Mouse (Mus musculus): ENCODE data around the gene Ifi27l2a. TPM values are rescaled to one million over a fixed set of nuclear protein-coding genes. Genes with fewer than 3 reads are reported as not detected.
"Not testable (repeated sequence)": the region's sequence is repeated elsewhere in the genome, so short reads cannot be mapped to it uniquely, and the experiment has no call there.

The Ifi27l2a gene
- 1.6 and 2.3 TPM in 2 replicates for polyA plus RNA-seq (2015; fragmentation: Nextera tagmentation; extraction: Ambion mirVana)

- H3K27me3 ChIP-seq (ENCODE audit: control insufficient read depth, insufficient read depth, low read depth, low read length): no peaks in the 10 kb centered on the region
- no peaks in the 10 kb centered on the region for H3K36me3 ChIP-seq (ENCODE audit: control insufficient read depth, insufficient read depth, low read length)
- ATAC-seq: no peak
- no peaks in the 10 kb centered on the region for H3K9me3 ChIP-seq (replicated peaks; ENCODE audit: control insufficient read depth, low read length, poor library complexity, severe bottlenecking)
- H3K9ac ChIP-seq (ENCODE audit: low read depth, low read length): no peak within 1 kb of the TSS
- H3K27ac ChIP-seq (ENCODE audit: low read length): no peak within 1 kb of the TSS
- no peak within 1 kb of the TSS for H3K4me3 ChIP-seq (ENCODE audit: low read depth, low read length)
- no peak within 1 kb of the TSS for H3K4me2 ChIP-seq (ENCODE audit: low read length)
- 47% methylated on average over 3 of the region's 3 CpGs for WGBS
- H3K4me1 ChIP-seq (ENCODE audit: control insufficient read depth, insufficient read depth, low read length): no peaks in the 10 kb centered on the region
Observed at GRCm38 (mm10) chr12:103443524-103443923, at the start of gene Ifi27l2a. Ifi27l2a (minus strand) TSS chr12:103443680.

- Histone ChIP-seq H3K27ac (ENCODE audit: low read length) (no peak overlapping the region), H3K27me3 (ENCODE audit: control insufficient read depth, insufficient read depth, low read depth, low read length) (no peaks in the 10 kb centered on the region), H3K9ac (ENCODE audit: low read depth, low read length) (no peak overlapping the region), H3K4me3 (ENCODE audit: low read depth, low read length) (no peak overlapping the region), H3K4me1 (ENCODE audit: control insufficient read depth, insufficient read depth, low read length) (no peaks in the 10 kb centered on the region), H3K4me2 (ENCODE audit: low read length) (no peak overlapping the region), H3K9me3 (replicated peaks; ENCODE audit: control insufficient read depth, low read length, poor library complexity, severe bottlenecking) (no peaks in the 10 kb centered on the region), H3K36me3 (ENCODE audit: control insufficient read depth, insufficient read depth, low read length) (no peaks in the 10 kb centered on the region)
- ATAC-seq: 0 out of 2 replicates have a peak, but pooled peaks have one; percentile 45
- 38% methylated on average over 5 of the region's 5 CpGs for WGBS
Observed at GRCm38 (mm10) chr12:103492767-103493166, 49.3 kb upstream of the Ifi27l2a start.

GRCm38 (mm10) chr12:103491091-103491730 lies 47.7 kb upstream of the Ifi27l2a start:
- H3K9ac ChIP-seq (ENCODE audit: low read depth, low read length): no peak overlapping the region
- no peaks in the 10 kb centered on the region for H3K4me1 ChIP-seq (ENCODE audit: control insufficient read depth, insufficient read depth, low read length)
- WGBS: 89% methylated on average over 3 of the region's 3 CpGs
- no peaks in the 10 kb centered on the region for H3K27me3 ChIP-seq (ENCODE audit: control insufficient read depth, insufficient read depth, low read depth, low read length)
- no peaks in the 10 kb centered on the region for H3K9me3 ChIP-seq (replicated peaks; ENCODE audit: control insufficient read depth, low read length, poor library complexity, severe bottlenecking)
- H3K36me3 ChIP-seq (ENCODE audit: control insufficient read depth, insufficient read depth, low read length): no peaks in the 10 kb centered on the region
- no peak overlapping the region for H3K4me2 ChIP-seq (ENCODE audit: low read length)
- no peak overlapping the region for H3K27ac ChIP-seq (ENCODE audit: low read length)
- H3K4me3 ChIP-seq (ENCODE audit: low read depth, low read length): no peak overlapping the region
- ATAC-seq: no peak

- 78% methylated on average over 2 of the region's 2 CpGs for WGBS
- H3K4me3 ChIP-seq (ENCODE audit: low read depth, low read length): no peak overlapping the region
- no peaks in the 10 kb centered on the region for H3K4me1 ChIP-seq (ENCODE audit: control insufficient read depth, insufficient read depth, low read length)
- no peak overlapping the region for H3K4me2 ChIP-seq (ENCODE audit: low read length)
- no peak overlapping the region for H3K27ac ChIP-seq (ENCODE audit: low read length)
- no peak overlapping the region for H3K9ac ChIP-seq (ENCODE audit: low read depth, low read length)
- no peaks in the 10 kb centered on the region for H3K27me3 ChIP-seq (ENCODE audit: control insufficient read depth, insufficient read depth, low read depth, low read length)
- H3K36me3 ChIP-seq (ENCODE audit: control insufficient read depth, insufficient read depth, low read length): no peaks in the 10 kb centered on the region
- no peak for ATAC-seq
- no peaks in the 10 kb centered on the region for H3K9me3 ChIP-seq (replicated peaks; ENCODE audit: control insufficient read depth, low read length, poor library complexity, severe bottlenecking)
Observed at GRCm38 (mm10) chr12:103487750-103488149, 44.3 kb upstream of the Ifi27l2a start.

DNA sequence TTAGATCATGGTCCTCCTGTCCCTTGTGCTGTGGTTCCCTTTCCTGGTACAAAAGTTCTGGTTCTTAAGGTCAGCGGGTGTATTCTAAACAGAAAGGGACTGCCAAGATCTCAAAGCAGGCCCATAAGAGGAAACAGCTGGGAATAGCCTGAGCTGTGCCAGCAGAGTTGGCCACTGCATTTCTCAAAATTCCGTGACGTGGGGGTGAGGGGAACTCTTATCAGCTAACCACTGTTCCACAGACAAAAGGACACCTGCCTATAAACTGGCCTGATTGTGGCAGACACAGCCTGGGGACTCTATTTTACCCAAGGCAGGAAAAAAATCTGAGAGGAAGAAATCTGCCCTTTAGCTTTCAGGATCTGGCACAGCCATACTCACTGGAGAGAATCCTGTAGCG lies 43.8 kb upstream of the Ifi27l2a start:
- H3K27ac ChIP-seq (ENCODE audit: low read length): no peak overlapping the region
- no peak for ATAC-seq
- no peak overlapping the region for H3K4me3 ChIP-seq (ENCODE audit: low read depth, low read length)
- H3K4me1 ChIP-seq (ENCODE audit: control insufficient read depth, insufficient read depth, low read length): no peaks in the 10 kb centered on the region
- H3K27me3 ChIP-seq (ENCODE audit: control insufficient read depth, insufficient read depth, low read depth, low read length): no peaks in the 10 kb centered on the region
- H3K36me3 ChIP-seq (ENCODE audit: control insufficient read depth, insufficient read depth, low read length): no peaks in the 10 kb centered on the region
- H3K4me2 ChIP-seq (ENCODE audit: low read length): no peak overlapping the region
- 82% methylated on average over 4 of the region's 4 CpGs for WGBS
- no peak overlapping the region for H3K9ac ChIP-seq (ENCODE audit: low read depth, low read length)
- no peaks in the 10 kb centered on the region for H3K9me3 ChIP-seq (replicated peaks; ENCODE audit: control insufficient read depth, low read length, poor library complexity, severe bottlenecking)

DNA sequence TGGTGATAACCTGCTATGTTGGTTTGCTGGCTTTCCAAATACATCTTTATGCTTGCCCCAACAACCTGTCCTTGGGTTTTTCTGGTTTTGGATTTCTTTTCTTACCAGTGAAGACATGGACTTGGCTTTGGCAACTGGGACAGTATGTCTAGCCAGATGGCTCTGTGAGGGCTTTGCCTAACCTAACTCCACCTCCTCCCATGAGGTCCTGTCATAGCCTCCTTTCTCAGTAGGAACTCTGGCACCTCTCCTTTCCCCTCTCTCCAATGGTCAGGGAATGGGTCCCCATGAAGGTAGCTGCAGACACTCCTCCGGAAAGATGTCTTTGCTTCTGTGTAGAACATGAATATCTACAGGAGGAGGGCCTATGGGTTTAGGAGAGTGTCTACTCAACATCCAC lies 43.2 kb upstream of the Ifi27l2a start:
- H3K4me2 ChIP-seq (ENCODE audit: low read length): no peak overlapping the region
- no peaks in the 10 kb centered on the region for H3K4me1 ChIP-seq (ENCODE audit: control insufficient read depth, insufficient read depth, low read length)
- no peak for ATAC-seq
- H3K27me3 ChIP-seq (ENCODE audit: control insufficient read depth, insufficient read depth, low read depth, low read length): no peaks in the 10 kb centered on the region
- H3K9me3 ChIP-seq (replicated peaks; ENCODE audit: control insufficient read depth, low read length, poor library complexity, severe bottlenecking): no peaks in the 10 kb centered on the region
- no peak overlapping the region for H3K27ac ChIP-seq (ENCODE audit: low read length)
- no peak overlapping the region for H3K9ac ChIP-seq (ENCODE audit: low read depth, low read length)
- no peak overlapping the region for H3K4me3 ChIP-seq (ENCODE audit: low read depth, low read length)
- 91% methylated on average over 1 of the region's 1 CpGs for WGBS
- no peaks in the 10 kb centered on the region for H3K36me3 ChIP-seq (ENCODE audit: control insufficient read depth, insufficient read depth, low read length)

DNA sequence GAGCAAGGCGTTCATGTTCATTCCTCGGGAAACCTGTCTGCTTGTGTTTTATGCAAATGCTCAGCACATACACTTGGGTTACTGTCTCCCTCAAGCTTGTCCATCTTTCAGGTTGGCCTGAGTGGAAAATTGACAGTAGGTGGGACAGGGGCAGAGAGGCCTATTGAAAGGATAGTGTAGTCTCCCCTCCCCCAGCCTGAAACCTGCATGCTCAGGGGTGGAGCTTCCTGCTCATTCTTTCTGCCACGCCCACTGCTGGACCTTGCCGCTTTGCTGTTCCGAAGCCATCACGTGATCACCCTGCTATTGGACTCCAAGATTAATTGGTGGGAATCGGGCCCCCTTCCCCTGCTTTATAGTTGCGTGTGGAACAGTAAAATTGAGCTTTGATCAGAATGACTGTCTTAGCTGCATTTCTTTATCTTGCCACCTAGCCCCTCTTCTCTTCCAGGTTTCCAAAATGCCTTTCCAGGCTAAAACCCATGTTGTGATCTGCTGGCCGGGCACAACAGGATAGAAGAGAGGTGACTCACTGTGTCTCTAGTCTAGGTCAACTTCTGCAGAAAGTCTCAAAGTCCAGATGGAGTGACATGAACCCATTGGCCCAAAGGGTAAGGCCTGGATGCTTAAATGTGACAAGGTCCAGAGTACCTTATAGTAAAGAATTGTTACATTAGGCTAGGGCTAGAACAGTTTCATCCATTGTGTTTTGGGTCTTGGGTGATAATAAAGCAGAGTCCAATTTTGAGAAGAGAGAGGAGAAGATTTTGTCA lies 40.9 kb upstream of the Ifi27l2a start:
- not testable (repeated sequence) for H3K4me3 ChIP-seq (ENCODE audit: low read depth, low read length); ATAC-seq; H3K9me3 ChIP-seq (replicated peaks; ENCODE audit: control insufficient read depth, low read length, poor library complexity, severe bottlenecking); H3K4me1 ChIP-seq (ENCODE audit: control insufficient read depth, insufficient read depth, low read length); H3K27ac ChIP-seq (ENCODE audit: low read length); H3K27me3 ChIP-seq (ENCODE audit: control insufficient read depth, insufficient read depth, low read depth, low read length); H3K4me2 ChIP-seq (ENCODE audit: low read length); H3K9ac ChIP-seq (ENCODE audit: low read depth, low read length); H3K36me3 ChIP-seq (ENCODE audit: control insufficient read depth, insufficient read depth, low read length)
- 75% methylated on average over 9 of the region's 9 CpGs for WGBS

DNA sequence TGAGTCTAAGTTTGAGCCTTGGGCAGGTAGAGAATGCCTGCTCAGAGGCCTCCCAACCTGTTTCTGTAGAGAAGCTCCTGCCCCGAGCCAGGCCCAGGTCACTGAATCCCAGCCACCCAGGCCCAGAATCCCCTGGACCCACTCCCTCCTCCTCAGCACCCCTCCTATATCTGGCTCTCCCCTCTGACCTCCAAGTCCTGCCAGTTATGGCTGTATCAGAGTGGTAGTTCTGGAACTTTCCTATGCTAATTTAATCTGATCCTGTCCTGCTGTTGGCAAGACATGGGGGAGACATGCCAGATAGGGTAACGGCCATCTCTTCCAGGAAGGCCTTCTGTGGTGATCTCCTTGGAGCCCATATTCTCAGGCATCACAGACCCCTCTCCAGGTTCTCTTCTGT lies 39.3 kb upstream of the Ifi27l2a start:
- no peak overlapping the region for H3K9ac ChIP-seq (ENCODE audit: low read depth, low read length)
- H3K27ac ChIP-seq (ENCODE audit: low read length): no peak overlapping the region
- no peaks in the 10 kb centered on the region for H3K4me1 ChIP-seq (ENCODE audit: control insufficient read depth, insufficient read depth, low read length)
- no peaks in the 10 kb centered on the region for H3K9me3 ChIP-seq (replicated peaks; ENCODE audit: control insufficient read depth, low read length, poor library complexity, severe bottlenecking)
- ATAC-seq: no peak
- H3K27me3 ChIP-seq (ENCODE audit: control insufficient read depth, insufficient read depth, low read depth, low read length): no peaks in the 10 kb centered on the region
- no peak overlapping the region for H3K4me3 ChIP-seq (ENCODE audit: low read depth, low read length)
- no peak overlapping the region for H3K4me2 ChIP-seq (ENCODE audit: low read length)
- H3K36me3 ChIP-seq (ENCODE audit: control insufficient read depth, insufficient read depth, low read length): no peaks in the 10 kb centered on the region
- 88% methylated on average over 2 of the region's 2 CpGs for WGBS

DNA sequence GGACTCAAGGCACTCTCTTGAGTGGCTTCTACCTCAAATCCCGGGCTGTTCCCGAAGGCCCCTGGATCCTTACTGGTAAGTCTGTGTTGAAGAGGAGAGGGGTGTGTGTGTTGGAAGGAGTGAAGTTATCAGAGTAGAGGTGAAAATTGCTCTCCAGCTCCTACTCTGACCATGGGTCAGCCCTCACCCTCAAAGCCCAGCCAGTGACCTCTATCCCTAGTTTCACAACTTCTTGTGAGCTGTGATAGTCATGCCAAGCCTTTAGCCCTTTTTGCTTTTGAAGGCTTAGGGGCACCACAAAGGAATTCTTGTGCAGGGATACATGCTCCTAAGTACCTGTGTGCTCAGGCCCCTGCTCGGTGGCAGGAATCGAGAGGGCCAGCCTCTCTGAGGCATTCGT lies 38.2 kb upstream of the Ifi27l2a start:
- no peak overlapping the region for H3K27ac ChIP-seq (ENCODE audit: low read length)
- H3K4me2 ChIP-seq (ENCODE audit: low read length): no peak overlapping the region
- H3K4me3 ChIP-seq (ENCODE audit: low read depth, low read length): no peak overlapping the region
- H3K9me3 ChIP-seq (replicated peaks; ENCODE audit: control insufficient read depth, low read length, poor library complexity, severe bottlenecking): no peaks in the 10 kb centered on the region
- H3K4me1 ChIP-seq (ENCODE audit: control insufficient read depth, insufficient read depth, low read length): no peaks in the 10 kb centered on the region
- no peaks in the 10 kb centered on the region for H3K36me3 ChIP-seq (ENCODE audit: control insufficient read depth, insufficient read depth, low read length)
- no peak for ATAC-seq
- WGBS: 83% methylated on average over 5 of the region's 5 CpGs
- no peak overlapping the region for H3K9ac ChIP-seq (ENCODE audit: low read depth, low read length)
- no peaks in the 10 kb centered on the region for H3K27me3 ChIP-seq (ENCODE audit: control insufficient read depth, insufficient read depth, low read depth, low read length)
